Mouse (Mus musculus): ENCODE results near the gene Zic4. TPM values are rescaled to one million over a fixed set of nuclear protein-coding genes. Genes with fewer than 3 reads are reported as not detected.

The Zic4 gene
- polyA plus RNA-seq, 1 experiment from 2014 or later = not detected

DNA sequence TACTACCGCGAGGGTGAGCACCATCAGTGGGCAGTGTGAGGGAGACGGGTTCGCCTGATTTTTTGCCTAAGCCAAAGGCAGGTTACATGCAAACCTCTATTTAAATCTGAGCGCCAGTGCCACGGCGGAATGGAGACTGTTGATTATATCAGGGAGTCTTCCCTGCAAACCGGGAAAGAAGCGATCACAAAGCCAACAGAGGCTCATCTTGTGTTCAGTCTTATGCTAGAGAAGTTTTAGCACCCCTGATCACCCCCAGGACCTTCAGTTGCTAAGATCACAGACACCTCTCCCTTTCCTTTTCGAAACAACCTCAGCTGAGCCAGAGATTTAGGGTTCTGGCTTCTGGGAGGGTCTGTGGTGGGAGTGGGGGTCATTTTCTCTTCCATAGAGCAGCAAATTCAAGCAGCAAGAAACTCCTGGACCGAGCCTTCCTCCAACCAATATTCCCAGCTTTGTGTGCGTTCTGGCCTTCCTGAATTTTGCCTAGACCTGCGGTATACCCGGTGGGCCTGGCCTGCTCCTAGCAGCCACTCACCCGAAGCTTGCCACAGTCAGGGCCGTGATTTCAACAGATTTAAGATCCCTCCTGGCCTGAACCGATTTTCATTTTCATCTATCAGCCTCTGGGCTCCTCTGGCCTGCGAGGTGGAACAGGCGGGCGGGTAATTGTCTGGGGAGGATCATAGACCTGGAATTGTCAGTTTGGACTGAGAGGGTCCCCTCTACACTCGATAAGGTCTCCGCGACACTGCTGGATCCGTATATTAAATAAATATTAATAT is 20.4 kb downstream of the Zic4 start:
- Histone ChIP-seq H3K9me3 (replicated peaks; ENCODE audit: low read length) (no peaks in the 10 kb centered on the region), H3K36me3 (ENCODE audit: insufficient read depth, low read length) (no peaks in the 10 kb centered on the region), H3K4me3 (replicated peaks; ENCODE audit: low read depth, low read length) (no peak overlapping the region), H3K4me1 (replicated peaks; ENCODE audit: insufficient read depth, low read length) (0 out of 2 replicates have a peak, but pooled peaks cover 6% of the 10 kb centered on the region), H3K27ac (no peak overlapping the region), H3K4me2 (ENCODE audit: low read length) (no peak overlapping the region), H3K9ac (ENCODE audit: low read depth, low read length) (no peak overlapping the region), H3K27me3 (ENCODE audit: insufficient read depth, low read length) (peaks cover 96% of the 10 kb centered on the region)
- DNase-seq (ENCODE audit: low spot score) = no peak
- TF ChIP-seq CTCF (IDR thresholded peaks at IDR 0.05; ENCODE audit: low read depth) = no peak
- 3% methylated on average over 24 of the region's 24 CpGs for WGBS
- ATAC-seq (replicated peaks; ENCODE audit: low FRiP score, low read depth) = no peak

DNA sequence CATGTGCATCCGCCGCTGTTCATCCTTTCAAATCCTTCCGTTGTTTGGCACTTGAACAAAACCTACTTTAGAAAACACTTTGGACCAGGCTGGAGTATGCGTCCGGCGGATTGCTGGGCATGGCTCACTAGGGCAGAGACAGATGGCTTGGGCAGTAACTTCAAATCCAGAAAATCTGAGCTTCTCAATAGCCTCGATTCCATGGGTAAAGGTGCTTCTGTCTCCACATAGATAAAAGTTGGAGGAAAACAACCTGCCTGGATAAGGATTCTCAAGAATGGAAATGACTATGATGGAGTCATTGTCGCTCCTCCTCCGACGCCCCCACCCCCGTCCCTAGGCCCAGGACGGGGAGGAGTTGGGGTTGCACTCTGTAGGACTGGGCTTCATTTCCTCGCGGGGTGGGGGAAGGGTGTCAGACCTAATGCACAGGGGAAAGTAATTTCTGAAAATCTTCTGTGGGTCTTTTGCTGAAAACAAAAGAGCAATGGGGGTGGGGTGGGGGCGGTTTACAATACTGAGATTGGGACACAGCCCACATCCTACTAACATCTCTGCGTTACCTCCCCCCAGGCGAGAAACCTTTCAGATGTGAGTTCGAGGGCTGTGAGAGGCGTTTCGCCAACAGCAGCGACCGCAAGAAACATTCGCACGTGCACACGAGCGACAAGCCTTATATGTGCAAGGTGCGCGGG is 21.4 kb downstream of the Zic4 start:
- WGBS = 1% methylated on average over 28 of the region's 28 CpGs

DNA sequence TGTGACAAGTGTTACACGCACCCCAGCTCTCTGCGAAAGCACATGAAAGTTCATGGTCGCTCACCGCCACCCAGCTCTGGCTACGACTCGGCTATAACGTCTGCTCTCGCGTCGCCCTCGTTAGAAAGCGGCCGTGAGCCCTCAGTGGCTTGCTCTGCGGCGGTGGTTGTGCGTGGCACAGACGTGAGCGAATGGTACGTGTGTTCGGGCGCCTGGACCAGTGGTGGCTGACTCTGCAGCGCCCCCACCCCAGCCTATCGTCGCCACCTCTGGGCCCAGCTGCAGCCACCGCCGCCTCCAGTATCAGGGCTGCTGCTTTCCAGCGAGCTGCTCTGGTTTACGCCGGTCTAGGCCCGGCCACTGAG is 21.9 kb downstream of the Zic4 start:
- TF ChIP-seq CTCF (IDR thresholded peaks at IDR 0.05; ENCODE audit: low read depth) = no peak
- Histone ChIP-seq H3K4me2 (ENCODE audit: low read length) (no peak overlapping the region), H3K4me3 (replicated peaks; ENCODE audit: low read depth, low read length) (no peak overlapping the region), H3K9me3 (replicated peaks; ENCODE audit: low read length) (no peaks in the 10 kb centered on the region), H3K4me1 (replicated peaks; ENCODE audit: insufficient read depth, low read length) (0 out of 2 replicates have a peak, but pooled peaks cover 6% of the 10 kb centered on the region), H3K27ac (no peak overlapping the region), H3K36me3 (ENCODE audit: insufficient read depth, low read length) (no peaks in the 10 kb centered on the region), H3K27me3 (ENCODE audit: insufficient read depth, low read length) (peaks cover 96% of the 10 kb centered on the region), H3K9ac (ENCODE audit: low read depth, low read length) (no peak overlapping the region)
- 0% methylated on average over 30 of the region's 30 CpGs for WGBS
- ATAC-seq (replicated peaks; ENCODE audit: low FRiP score, low read depth) (no peak), DNase-seq (ENCODE audit: low spot score) (no peak)

More for the DNA sequence above, 21.4 kb downstream of the Zic4 start:
- Histone ChIP-seq H3K4me3 (replicated peaks; ENCODE audit: low read depth, low read length) (no peak overlapping the region), H3K27ac (no peak overlapping the region), H3K36me3 (ENCODE audit: insufficient read depth, low read length) (no peaks in the 10 kb centered on the region), H3K27me3 (ENCODE audit: insufficient read depth, low read length) (peaks cover 97% of the 10 kb centered on the region), H3K4me1 (replicated peaks; ENCODE audit: insufficient read depth, low read length) (0 out of 2 replicates have a peak, but pooled peaks cover 6% of the 10 kb centered on the region), H3K9ac (ENCODE audit: low read depth, low read length) (no peak overlapping the region), H3K9me3 (replicated peaks; ENCODE audit: low read length) (no peaks in the 10 kb centered on the region), H3K4me2 (ENCODE audit: low read length) (no peak overlapping the region)
- DNase-seq (ENCODE audit: low spot score) = no peak
- TF ChIP-seq CTCF (IDR thresholded peaks at IDR 0.05; ENCODE audit: low read depth) = no peak
- no peak for ATAC-seq (replicated peaks; ENCODE audit: low FRiP score, low read depth)

DNA sequence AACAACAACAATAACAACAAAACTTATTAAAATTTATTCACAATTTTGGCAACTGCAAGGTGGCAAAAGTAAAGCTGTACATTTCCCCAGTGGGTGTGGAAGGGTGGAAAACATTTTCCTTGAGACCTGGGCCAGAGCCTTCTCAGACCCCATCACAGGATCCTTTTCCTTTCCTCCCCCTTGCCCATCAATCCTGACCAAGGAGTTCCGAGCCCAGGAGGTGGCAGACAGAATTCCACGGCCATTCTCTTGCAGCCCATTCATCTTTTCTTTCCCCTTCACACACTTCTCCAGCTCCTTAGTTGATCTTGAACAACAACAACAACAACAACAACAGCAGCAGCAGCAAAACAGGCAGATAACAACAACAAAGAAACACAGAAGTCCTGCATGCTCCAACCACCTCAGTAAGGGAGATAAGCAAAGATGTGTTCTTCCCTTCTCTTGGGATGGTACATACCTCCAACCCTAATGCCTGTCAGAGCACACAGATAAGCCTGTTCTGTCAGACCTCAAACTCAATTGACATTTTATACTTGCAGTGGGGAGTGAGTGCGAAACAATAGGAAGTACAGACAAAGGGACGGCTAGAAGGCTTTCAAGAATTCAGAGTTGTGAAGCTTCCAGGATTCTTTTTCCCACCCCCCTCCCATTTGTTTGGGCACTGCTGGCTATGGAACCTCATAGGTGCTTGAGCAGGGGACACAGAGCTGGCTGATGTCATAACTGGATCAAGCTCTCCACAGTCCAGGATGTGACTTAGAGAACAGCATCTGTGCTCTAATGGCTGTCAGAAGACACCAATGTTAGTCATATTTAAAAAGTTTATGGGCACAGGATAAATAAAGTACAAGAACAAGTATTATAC is 22.7 kb downstream of the Zic4 start:
- Histone ChIP-seq H3K4me1 (replicated peaks; ENCODE audit: insufficient read depth, low read length) (0 out of 2 replicates have a peak, but pooled peaks cover 6% of the 10 kb centered on the region), H3K4me2 (ENCODE audit: low read length) (no peak overlapping the region), H3K27me3 (ENCODE audit: insufficient read depth, low read length) (peaks cover 96% of the 10 kb centered on the region), H3K27ac (no peak overlapping the region), H3K9me3 (replicated peaks; ENCODE audit: low read length) (no peaks in the 10 kb centered on the region), H3K9ac (ENCODE audit: low read depth, low read length) (no peak overlapping the region), H3K36me3 (ENCODE audit: insufficient read depth, low read length) (no peaks in the 10 kb centered on the region), H3K4me3 (replicated peaks; ENCODE audit: low read depth, low read length) (no peak overlapping the region)
- TF ChIP-seq CTCF (IDR thresholded peaks at IDR 0.05; ENCODE audit: low read depth) = no peak
- 2% methylated on average over 4 of the region's 4 CpGs for WGBS
- DNase-seq (ENCODE audit: low spot score) (no peak), ATAC-seq (replicated peaks; ENCODE audit: low FRiP score, low read depth) (no peak)

DNA sequence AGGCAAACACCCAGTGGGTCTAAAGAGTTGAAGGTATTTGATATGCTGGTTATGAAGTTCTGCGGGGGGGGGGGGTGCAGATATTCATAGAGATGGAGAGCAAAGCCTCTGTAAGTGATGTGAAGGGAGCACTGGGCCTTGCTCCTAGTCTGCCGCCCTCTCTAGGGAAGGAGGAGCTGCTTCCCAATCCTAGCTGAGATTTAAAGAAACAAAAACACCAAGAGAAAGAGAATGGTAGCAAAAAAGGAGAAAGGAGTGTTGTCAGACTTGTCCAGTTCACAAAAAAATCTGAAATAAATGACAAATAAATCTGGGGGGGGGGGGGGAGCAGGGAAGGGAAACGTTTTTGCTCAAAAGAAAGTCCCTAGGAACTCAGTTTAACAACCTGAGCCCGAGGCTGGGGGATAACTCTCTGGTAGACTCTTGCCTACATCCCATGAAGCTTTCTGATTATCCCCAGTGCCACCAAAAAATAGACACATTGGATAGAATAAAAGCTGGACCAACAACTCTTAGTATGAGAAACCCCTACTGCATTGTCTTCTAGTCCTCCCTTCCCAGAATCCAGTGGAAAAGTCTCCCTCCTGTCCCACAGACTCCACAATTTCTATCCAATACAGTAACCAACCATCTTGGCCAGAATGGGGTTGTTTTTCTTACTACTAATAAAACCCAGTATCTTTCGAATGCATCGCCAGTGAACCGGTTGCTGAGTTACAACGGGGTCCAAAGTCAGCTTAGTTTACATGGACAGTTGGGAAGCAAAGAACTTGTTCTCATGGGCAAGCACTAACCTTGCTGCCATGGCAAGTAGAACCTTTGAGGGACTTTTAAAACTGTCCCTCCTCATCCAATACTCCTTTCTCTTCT is 23.6 kb downstream of the Zic4 start:
- Histone ChIP-seq H3K9ac (ENCODE audit: low read depth, low read length) (no peak overlapping the region), H3K27me3 (ENCODE audit: insufficient read depth, low read length) (peaks cover 96% of the 10 kb centered on the region), H3K4me2 (ENCODE audit: low read length) (no peak overlapping the region), H3K36me3 (ENCODE audit: insufficient read depth, low read length) (no peaks in the 10 kb centered on the region), H3K27ac (no peak overlapping the region), H3K4me1 (replicated peaks; ENCODE audit: insufficient read depth, low read length) (0 out of 2 replicates have a peak, but pooled peaks cover 6% of the 10 kb centered on the region), H3K4me3 (replicated peaks; ENCODE audit: low read depth, low read length) (no peak overlapping the region), H3K9me3 (replicated peaks; ENCODE audit: low read length) (no peaks in the 10 kb centered on the region)
- DNase-seq (ENCODE audit: low spot score) (no peak), ATAC-seq (replicated peaks; ENCODE audit: low FRiP score, low read depth) (no peak)
- TF ChIP-seq CTCF (IDR thresholded peaks at IDR 0.05; ENCODE audit: low read depth) = no peak
- WGBS = 5% methylated on average over 8 of the region's 8 CpGs
